Mouse (Mus musculus) kidney, postnatal 0 days (tissue): ENCODE results near the gene Bag6. TPM values are rescaled to one million over a fixed set of nuclear protein-coding genes. Genes with fewer than 3 reads are reported as not detected.
A peak's percentile ranks its signal among the peaks of the same experiment; 100 is the strongest.

Experiments
- ATAC-seq: fragments of 200-750 bp; cut with Nextera tagmentation; replicated peaks from 2 replicates; pipeline ENCODE4 v1.8.0; 2017; ENCODE audit warnings: low read depth, moderate number of reproducible peaks, moderate TSS enrichment, moderate library complexity; ENCODE audit not compliant: low FRiP score
- DNase-seq: peaks from one replicate; pipeline ENCODE4 v3.0.0-alpha.2; 2016; ENCODE audit warnings: low spot score
- H3K27ac ChIP-seq: fragments of 300-500 bp; sonication (generic); 2 replicates; pipeline ENCODE4 v1.5.1; 2014; ENCODE audit warnings: mild to moderate bottlenecking
- H3K27me3 ChIP-seq: fragments of 300-500 bp; sonication (generic); 2 replicates; pipeline ENCODE4 v1.6.1; 2014; ENCODE audit warnings: low read length, mixed read lengths; ENCODE audit not compliant: insufficient read depth
- H3K36me3 ChIP-seq: fragments of 300-500 bp; sonication (generic); 2 replicates; pipeline ENCODE4 v1.6.1; 2014; ENCODE audit warnings: low read length, mixed read lengths; ENCODE audit not compliant: insufficient read depth
- H3K4me1 ChIP-seq: fragments of 300-500 bp; sonication (generic); replicated peaks from 2 replicates; pipeline ENCODE4 v1.6.1; 2014; ENCODE audit warnings: antibody characterized with exemption, low read length, mixed read lengths; ENCODE audit not compliant: insufficient read depth
- H3K4me2 ChIP-seq: fragments of 300-500 bp; sonication (generic); 2 replicates; pipeline ENCODE4 v1.6.1; 2014; ENCODE audit warnings: mild to moderate bottlenecking, low read length, moderate library complexity, mixed read lengths
- H3K4me3 ChIP-seq: fragments of 300-500 bp; sonication (generic); replicated peaks from 2 replicates; pipeline ENCODE4 v1.5.1; 2014; ENCODE audit warnings: low read depth, low read length
- H3K9ac ChIP-seq: fragments of 300-500 bp; sonication (generic); 2 replicates; pipeline ENCODE4 v1.6.1; 2014; ENCODE audit warnings: low read depth, low read length
- H3K9me3 ChIP-seq: fragments of 300-500 bp; sonication (generic); replicated peaks from 2 replicates; pipeline ENCODE4 v1.6.1; 2016; ENCODE audit warnings: low read length, inconsistent platforms, mixed read lengths
- CTCF ChIP-seq: IDR thresholded peaks from 2 replicates; pipeline ENCODE4 v1.5.1; 2016; ENCODE audit warnings: antibody characterized with exemption, low read depth, mild to moderate bottlenecking, moderate library complexity
- WGBS: fragments of 180-500 bp; shearing (Covaris S2); extraction: QIAGEN DNeasy Blood & Tissue Kit; methylation state at CpG from one replicate; pipeline ENCODE4 v1.1.7; 2014; 5-methylcytosine and 5-hydroxymethylcytosine counted together
- polyA plus RNA-seq: library from polyadenylated mRNA; unstranded; fragments of >200 nt; fragmentation: Nextera tagmentation; extraction: Ambion mirVana; gene quantifications from 2 replicates; pipeline ENCODE4 v1.2.1, GENCODE M21; 2015

Gene Bag6
- polyA plus RNA-seq, result 46.0 and 50.2 TPM in 2 replicates

DNA sequence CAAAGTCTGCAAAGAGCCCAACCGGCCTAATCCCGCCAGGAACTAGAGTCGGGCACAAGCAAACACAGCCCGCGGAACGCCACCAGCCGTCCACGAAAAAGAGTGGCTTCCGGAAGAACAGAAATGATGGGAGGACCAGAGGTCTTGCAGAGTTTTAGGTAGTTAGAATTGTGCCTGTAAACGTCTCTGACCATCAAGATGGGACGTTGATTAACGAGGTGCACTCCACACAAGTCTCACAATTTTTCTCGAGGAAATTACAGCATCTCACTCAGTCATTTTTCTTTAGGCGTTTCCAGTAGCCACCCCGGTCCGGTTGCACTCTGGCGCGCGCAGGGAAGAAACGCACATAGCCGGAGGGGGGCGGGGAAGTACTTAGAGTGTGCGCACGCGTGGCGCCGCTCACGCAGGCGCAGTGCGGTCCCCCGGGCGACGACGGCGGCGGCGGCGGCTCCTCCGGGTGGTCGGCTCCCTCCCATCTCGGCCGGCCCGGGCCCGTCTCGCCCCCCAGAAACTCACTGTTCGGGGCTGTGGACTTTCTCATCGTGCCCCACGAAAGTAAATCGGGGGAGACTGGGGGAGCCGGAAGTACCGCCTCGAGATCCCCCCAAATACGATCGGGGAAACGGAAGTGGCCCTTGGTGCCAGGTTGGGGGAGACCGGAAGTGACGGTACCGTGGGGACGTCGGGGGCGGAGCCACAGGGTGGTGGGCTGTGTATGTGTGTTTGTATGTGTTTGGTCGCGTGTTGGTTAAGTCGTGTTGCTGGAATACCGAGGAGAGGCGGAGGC is at the start of gene Bag6:
Bag6 (plus strand) TSS at position 378 of the 790 bp plus-strand sequence.
- peak within 1 kb of the TSS; percentile 90 for H3K27ac ChIP-seq
- WGBS, result under 1% methylated on average over 64 of the region's 66 CpGs
- H3K4me1 ChIP-seq, result peaks cover 9% of the 10 kb centered on the region
- no peaks in the 10 kb centered on the region for H3K9me3 ChIP-seq
- H3K9ac ChIP-seq, result peak within 1 kb of the TSS; percentile 71
- ATAC-seq (peak; percentile 88), DNase-seq (peak; percentile 98)
- H3K4me2 ChIP-seq, result peak within 1 kb of the TSS; percentile 80
- H3K36me3 ChIP-seq, result peaks cover 21% of the 10 kb centered on the region; the same call in 1 of the 2 replicates
- H3K4me3 ChIP-seq, result peak within 1 kb of the TSS; percentile 76
- peak; percentile 9; the same call in 1 of the 2 replicates for TF ChIP-seq CTCF
- H3K27me3 ChIP-seq, result no peaks in the 10 kb centered on the region

DNA sequence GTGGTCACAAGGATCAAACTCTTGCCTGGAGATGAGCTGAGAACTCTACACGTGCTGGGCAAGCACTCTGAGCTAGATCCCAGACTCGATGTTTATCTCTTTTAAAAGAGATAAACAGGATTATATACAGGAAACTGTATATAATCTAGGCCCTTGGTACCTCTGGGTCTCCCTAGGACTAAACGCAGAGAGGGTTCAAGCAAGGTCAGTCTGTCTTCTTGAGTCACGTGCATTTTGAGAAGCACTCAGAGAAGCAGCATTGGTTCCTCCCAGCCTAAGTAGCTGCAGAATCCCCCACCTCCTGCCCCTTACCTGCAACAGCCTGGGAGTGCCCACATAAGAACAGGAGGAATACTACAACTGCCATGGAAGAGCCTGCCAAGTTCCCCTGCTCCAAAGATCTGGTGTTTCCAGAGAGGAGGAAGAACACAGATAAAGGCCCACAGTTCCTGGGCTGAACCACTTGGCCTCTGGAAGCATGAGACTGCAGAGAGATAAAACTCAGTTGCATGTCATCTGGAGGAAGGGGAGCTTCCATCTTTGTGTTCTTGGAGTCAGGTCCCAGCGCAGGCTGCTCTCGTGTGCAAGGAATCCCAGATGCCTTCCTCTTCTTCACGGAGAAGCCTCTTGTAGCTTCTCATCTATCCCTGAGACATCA is 49.6 kb upstream of the Bag6 start, which contains the start of gene Ly6g6f:
Ly6g6f (minus strand) TSS at position 403 of the 658 bp plus-strand sequence.
- no peak within 1 kb of the TSS for H3K4me2 ChIP-seq

DNA sequence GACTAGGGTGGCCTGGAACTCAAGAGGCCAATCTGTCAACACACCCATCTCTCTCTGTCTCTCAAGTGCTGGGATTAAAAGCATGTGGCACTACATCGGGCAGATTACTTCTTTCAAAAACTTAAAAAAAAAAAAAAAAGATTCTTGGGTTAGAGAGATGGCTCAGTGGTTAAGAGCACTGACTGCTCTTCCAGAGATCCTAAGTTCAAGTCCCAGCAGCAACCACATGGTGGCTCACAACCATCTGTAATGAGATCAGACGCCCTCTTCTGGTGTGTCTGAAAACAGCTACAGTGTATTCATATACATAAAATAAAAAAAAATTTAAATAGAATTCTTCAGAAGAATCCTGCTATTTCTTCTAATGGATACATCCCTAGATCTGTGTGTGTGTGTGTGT is 46.8 kb upstream of the Bag6 start:
- TF ChIP-seq CTCF, result peak; percentile 60
- Histone ChIP-seq H3K9me3 (no peaks in the 10 kb centered on the region), H3K4me1 (peaks cover 7% of the 10 kb centered on the region; the same call in 1 of the 2 replicates), H3K4me2 (no peak overlapping the region), H3K4me3 (no peak overlapping the region), H3K36me3 (peaks cover 8% of the 10 kb centered on the region; the same call in 1 of the 2 replicates), H3K9ac (no peak overlapping the region), H3K27me3 (no peaks in the 10 kb centered on the region), H3K27ac (no peak overlapping the region)
- no peak for ATAC-seq
- DNase-seq, result no peak
- whole genome bisulfite sequencing, result 48% methylated on average over 2 of the region's 2 CpGs

More for the DNA sequence above, 49.6 kb upstream of the Bag6 start, which contains the start of gene Ly6g6f:
- DNase-seq, result no peak
- H3K27me3 ChIP-seq, result no peaks in the 10 kb centered on the region; the same call in 1 of the 2 replicates
- no peak within 1 kb of the TSS for H3K9ac ChIP-seq
- H3K36me3 ChIP-seq, result no peaks in the 10 kb centered on the region
- H3K4me3 ChIP-seq, result no peak within 1 kb of the TSS
- ATAC-seq, result no peak
- H3K4me1 ChIP-seq, result peaks cover 6% of the 10 kb centered on the region; the same call in 1 of the 2 replicates
- no peaks in the 10 kb centered on the region for H3K9me3 ChIP-seq
- WGBS, result 76% methylated on average over 7 of the region's 7 CpGs
- H3K27ac ChIP-seq, result no peak within 1 kb of the TSS
- TF ChIP-seq CTCF, result no peak

DNA sequence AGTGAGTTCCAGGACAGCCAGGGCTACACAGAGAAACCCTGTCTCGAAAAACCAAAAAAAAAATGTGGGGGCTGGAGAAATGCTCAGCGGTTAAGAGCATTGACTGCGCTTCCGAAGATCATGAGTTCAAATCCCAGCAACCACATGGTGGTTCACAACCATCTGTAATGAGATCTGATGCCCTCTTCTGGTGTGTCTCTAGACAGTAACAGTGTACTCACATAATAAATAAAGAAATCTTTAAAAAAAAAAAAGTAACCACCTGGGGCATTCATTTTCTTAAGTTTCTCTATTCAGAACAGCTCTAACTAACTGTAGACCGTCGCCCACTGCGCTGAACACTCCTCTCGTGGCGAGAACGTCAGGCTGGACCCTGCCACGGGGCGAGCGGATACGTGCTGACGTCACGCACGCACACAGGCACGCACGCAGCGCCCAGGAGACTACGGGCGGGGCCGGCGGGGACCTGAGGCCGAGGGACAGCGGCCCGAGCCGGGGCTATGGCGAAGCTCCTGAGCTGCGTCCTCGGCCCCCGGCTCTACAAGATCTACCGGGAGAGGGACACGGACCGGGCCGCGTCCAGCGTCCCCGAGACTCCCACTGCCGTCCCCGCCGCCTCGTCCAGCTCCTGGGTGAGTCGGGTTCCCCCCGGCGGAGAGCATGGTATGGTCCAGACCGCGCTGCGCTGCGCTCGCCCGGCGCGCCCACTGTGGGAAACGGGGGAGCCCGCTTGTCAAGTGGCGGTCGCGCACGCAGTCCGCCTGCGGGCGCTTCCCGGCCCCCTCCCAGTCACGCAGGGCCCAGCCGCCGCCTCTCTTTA is 45.9 kb upstream of the Bag6 start, which contains the start of gene Abhd16a:
Abhd16a (plus strand) TSS at position 439 of the 820 bp plus-strand sequence.
- peaks cover 7% of the 10 kb centered on the region; the same call in 1 of the 2 replicates for H3K4me1 ChIP-seq
- H3K9me3 ChIP-seq, result no peaks in the 10 kb centered on the region
- peak within 1 kb of the TSS; percentile 93 for H3K9ac ChIP-seq
- TF ChIP-seq CTCF, result 0 out of 2 replicates have a peak, but pooled peaks have one; percentile 32
- peaks cover 13% of the 10 kb centered on the region; the same call in 1 of the 2 replicates for H3K36me3 ChIP-seq
- peak within 1 kb of the TSS; percentile 62 for H3K4me2 ChIP-seq
- DNase-seq, result peak; percentile 96
- peak within 1 kb of the TSS; percentile 62 for H3K4me3 ChIP-seq
- WGBS, result 4% methylated on average over 49 of the region's 67 CpGs
- H3K27me3 ChIP-seq, result no peaks in the 10 kb centered on the region
- ATAC-seq, result peak; percentile 94
- peak within 1 kb of the TSS; percentile 97 for H3K27ac ChIP-seq

DNA sequence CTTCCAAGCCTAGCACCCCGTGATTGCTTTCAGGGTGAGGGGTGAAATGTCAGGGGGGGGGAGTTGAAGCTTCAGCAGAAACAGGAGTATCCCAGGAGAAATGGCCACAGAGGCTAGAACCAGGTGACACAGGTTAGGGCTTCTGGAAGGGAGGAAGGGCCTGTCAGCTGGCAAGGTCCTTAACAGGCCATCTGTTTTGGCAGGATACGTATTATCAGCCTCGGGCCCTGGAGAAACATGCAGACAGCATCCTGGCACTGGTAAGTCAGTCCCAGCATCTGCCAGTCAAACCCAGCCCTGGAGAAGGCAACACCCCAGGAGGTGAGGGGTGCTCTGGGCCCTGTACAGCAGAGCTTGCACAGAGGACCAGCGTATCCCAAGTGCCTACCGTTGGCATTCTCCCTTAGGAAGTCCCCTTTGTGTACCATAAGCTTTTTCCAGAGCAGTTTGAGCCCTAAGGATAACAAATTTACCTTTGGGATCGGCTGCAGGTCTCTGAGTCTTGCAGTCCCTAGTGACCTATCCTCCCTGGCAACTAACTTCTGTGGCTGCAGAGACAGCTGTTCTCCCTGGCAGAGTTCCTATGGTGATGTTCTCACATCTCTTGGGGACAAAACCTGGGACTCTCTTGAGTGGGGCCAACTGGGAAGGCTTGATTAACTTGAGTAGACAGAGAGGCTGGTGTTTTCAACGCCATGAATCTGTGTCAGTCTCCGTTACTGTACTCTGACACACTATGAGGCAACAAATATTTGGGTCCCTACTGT is 44.6 kb upstream of the Bag6 start:
- peak overlapping the region; percentile 93 for H3K9ac ChIP-seq
- 65% methylated on average over 8 of the region's 8 CpGs for WGBS
- no peaks in the 10 kb centered on the region for H3K9me3 ChIP-seq

More for the DNA sequence above, 44.6 kb upstream of the Bag6 start:
- TF ChIP-seq CTCF, result no peak
- peak overlapping the region; percentile 62 for H3K4me3 ChIP-seq
- no peak for DNase-seq
- H3K36me3 ChIP-seq, result peaks cover 20% of the 10 kb centered on the region; the same call in 1 of the 2 replicates
- ATAC-seq, result no peak
- peak overlapping the region; percentile 97; the same call in 1 of the 2 replicates for H3K27ac ChIP-seq
- peak overlapping the region; percentile 62 for H3K4me2 ChIP-seq
- no peaks in the 10 kb centered on the region for H3K27me3 ChIP-seq
- H3K4me1 ChIP-seq, result peaks cover 7% of the 10 kb centered on the region; the same call in 1 of the 2 replicates
